Mouse (Mus musculus): ENCODE measurements around the gene Myo3b.
"Not testable (repeated sequence)": the region's sequence is repeated elsewhere in the genome, so short reads cannot be mapped to it uniquely, and the experiment has no call there.

Gene Myo3b

DNA sequence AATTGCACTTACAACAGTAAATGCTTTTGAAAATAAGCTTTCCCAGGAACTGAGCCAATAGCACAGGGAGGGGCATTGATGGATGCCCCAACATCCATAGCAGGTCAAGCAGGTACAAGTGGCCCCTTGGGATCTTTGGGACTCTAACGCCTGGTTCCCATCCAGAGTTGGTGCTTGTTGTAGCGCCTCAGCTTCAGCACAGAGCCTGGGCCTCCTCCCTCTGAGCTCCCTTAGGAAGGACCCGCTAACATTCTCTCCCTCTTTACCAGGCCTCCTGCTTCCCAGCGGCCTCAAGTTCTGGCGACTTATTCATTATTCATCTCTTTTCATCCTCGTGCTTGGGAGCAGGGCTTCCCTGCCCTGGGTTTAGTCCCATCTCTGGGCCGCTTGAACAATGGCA, at the start of gene Myo3b:
TSS of gene Myo3b (plus strand) at position 375 of the 400 bp plus-strand sequence.
- no peak for DNase-seq

DNA sequence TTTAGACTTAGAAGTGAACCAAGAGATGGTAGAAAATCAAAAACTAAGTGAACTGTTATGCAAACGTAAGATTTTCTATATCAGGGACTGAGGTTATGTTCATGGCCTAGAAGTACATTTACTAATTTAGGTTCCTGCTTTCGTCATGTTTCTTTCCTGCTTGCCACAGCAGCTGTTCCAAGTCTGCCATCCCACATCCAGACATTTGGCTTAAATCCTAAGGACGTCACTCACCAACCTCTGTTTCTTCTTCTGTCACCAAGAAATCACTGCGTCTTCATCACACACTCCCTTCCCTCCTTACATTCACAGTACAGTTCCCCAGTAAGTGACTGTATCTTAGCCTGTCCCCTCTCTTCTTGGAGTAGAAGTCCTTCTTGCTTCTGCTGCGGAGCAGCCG, 49.7 kb upstream of the Myo3b start:
- no peak for DNase-seq

DNA sequence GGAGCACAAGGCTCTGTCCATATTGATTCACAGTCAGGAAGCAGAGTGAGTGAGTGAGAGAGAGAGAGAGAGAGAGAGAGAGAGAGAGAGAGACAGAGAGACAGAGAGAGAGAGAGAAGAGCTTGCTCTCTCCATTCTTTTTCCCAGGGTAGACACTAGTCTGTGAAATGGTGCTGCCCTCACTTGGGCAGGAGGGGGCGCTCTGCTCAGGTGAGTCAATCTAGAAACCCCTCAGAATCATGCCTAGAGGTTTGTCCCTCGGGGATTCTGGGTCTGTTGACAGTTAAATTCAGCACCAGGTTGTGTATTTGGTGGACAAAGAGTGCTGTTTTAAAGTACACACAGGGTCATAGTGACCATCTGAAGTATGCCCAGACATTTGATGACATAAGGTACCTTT, 48.3 kb upstream of the Myo3b start:
- DNase-seq = no peak

DNA sequence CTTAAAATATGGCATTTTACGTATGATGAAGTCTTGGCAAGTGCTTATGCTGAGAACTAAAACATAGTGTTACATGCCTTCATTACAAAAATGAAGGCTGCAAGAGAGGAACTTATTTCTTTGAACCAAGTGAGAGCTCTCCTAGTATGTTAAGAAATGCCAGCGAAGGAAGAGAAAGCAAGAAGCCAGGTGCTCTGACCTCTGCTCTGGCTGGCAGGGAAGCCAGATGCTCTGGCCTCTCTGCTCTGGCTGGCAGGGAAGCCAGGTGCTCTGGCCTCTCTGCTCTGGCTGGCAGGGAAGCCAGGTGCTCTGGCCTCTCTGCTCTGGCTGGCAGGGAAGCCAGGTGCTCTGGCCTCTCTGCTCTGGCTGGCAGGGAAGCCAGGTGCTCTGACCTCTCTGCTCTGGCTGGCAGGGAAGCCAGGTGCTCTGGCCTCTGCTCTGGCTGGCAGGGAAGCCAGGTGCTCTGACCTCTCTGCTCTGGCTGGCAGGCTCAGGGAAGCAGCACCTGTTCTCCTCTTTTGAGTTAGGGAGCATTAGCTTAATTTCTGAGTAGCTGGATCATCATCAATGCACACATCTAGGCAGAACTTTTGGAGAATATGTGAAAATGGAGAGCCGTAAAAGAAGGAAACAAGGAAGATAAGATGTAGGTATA, 44.7 kb upstream of the Myo3b start:
- DNase-seq = not testable (repeated sequence)

DNA sequence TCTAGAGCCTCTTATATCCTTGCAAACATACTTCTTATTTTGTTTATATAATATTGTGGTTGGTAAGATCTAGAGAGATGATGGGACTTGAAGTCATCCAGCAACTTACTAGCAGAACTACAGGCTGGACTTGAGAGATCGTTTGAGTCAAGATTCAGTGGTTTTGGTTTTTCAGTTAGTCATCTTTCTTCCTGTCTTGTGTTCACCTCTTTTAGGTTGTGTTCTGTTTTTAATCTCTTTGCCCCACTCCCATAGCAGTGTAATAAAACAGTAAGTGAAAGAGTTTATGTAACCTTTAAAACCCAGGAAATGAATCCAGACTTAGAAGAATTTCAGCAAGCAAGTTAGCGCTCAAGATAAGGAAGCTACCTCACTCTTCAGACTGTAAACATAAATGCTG, 44.1 kb upstream of the Myo3b start:
- DNase-seq = no peak

DNA sequence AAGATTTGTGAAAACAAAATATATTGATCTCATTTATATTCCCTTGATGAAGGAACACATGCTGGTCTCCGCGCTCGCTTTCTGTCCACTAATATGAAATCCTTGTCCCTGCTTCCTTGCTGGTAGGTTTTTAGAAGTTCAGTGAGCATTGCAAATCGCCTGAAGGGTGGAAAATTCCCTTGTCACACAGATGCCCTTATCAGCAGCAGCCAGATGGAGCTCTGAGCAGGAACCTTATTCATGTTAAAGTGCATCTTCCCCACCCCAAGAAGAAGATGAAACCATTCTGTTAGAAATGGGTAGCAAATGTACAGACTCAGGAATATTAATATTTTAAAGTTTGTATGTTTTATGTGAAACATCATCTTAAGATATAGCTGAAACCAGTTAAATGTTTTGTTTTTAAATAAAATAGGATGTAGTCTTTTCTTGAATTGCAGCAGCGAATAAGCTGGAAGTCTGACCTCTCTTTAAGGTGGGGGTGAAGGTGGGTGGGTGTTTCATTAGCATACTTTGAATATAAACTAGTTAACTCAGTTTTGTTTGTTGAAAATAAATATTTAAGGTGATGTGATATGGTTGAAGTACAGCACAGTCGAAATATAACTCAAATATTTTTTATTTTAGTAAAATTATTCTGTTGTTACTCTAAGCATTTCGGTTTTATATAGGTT, 39.7 kb upstream of the Myo3b start:
- DNase-seq = no peak

DNA sequence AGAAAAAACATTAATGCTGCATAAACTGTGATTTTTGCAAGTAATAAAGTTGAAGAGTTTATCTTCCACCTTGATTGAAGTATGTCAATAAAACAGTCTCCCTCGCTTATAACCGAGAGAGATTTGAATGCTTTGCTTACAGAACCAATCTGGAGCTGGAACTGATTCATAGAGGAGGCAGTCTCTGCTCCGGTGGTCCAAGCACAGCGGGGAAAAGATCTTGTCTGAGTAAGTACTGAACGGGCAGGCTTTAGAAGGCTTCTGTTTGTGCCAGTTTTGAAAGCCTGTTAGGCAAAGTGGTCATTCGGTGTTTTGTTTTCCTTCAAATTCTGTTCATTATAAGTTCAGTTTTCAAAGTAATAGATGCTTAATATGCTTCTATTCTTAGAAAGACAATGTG, 38.6 kb upstream of the Myo3b start:
- no peak for DNase-seq

DNA sequence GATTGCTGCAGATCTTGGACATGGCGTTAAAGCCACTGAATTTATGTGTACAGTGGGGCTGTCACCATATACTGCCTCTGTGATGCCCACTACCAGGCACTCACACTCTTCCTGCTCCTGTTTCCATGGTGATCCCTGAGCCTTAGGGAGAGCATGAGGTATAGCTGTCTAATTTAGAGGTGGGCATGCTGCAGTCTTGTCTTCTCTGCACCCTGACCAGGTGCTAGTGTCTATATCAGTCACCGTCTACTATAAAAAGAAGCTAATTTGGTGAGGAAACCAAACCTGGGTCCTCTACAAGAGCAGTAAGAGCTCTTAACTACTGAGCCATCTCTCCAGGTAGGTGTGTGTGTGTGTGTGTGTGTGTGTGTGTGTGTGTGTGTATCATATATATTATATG, 32.4 kb upstream of the Myo3b start:
- DNase-seq = no peak

DNA sequence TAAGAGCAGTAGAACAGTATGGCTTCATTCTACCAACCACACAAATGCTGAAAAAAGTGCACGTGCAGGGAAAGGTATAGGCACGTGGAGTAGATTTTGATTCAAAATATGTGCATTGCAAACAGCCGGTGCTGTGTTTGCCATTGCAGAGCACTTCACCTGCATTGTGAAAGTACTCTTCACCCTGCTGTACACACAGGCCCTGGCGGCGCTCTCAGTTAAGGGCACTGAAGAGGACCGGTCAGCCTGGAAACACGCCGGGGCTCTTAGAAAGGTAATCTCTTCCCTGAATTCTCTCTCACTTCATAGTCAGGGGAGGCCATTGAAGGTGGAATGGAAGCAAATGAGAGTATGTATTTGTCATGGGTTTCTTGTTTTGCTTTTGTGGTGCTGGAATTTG, 26.0 kb upstream of the Myo3b start:
- DNase-seq = no peak

DNA sequence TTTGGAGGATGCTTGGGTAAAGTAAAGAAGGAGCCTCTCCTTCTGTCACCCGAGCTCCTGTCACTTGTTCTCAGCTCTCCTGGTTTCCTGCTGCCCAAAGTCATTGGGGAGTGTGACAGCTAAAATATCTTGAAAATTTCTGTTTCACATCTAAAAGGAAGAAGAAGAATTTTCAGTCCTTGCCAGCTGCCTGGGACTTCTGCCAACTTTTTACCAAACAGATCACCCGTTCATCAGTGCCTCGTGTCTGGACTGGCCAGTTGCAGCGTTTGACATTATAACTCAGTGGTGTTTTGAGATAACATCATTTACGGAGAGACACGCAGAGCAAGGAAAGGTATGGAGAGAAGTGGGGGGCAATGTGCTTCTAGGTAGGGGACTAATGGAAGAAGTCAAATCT, 20.7 kb upstream of the Myo3b start:
- DNase-seq = no peak

DNA sequence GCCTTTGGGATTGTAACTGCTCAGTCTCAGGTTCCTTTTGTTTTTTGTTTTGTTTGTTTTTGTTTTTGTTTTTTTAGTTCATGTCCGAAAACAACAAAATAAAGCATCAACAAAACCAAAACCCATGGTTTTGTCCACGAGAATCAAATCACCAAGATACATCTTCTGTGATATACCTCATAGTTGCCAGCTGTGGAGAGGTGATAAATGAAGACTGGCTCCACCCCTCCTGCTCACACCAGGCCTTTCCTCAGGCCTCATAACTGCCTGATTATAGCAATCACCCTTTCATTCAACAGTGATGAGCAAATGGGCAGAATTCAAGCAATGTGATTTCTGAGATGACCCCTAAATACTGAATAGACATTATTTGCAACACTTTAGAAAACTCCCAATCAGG, 14.5 kb upstream of the Myo3b start:
- no peak for DNase-seq

DNA sequence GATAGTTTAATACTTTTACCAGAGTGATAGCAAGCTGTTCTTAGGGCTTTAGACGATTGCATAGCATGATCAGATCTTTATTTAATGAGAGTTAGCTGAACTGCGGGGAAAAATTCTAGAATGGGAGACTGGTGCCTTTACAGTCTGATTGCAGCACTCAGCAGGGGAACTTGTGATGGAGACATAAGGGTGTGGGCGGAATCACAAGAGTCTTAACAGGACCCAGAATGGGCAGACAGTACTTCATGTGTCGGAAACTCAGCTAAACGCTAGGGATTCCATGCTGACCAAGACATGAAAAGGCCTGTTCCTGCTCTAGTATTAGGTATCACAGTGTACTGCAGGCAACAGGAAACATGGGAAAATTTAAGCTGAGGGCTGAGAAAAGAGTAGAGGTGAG, 13.2 kb upstream of the Myo3b start:
- DNase-seq = no peak

DNA sequence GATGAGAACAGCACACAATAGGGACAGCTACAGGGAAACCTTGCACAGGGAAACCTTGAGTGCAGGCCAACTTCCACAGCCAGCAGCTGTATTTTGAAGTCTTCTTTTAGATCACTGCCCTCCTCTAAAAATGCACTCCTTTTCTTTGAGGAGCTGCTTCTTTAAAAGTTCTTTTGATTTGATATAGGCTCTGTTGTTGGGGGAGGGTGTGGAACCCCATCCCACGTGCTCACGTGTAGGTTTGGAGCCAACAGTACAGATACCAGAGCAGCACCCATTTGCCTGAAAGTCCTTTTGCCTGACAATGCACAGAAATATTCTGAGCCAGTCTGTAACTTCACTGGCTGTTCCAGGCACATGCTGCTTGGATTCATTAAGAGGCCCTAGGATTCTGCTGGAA, 7.5 kb upstream of the Myo3b start:
- DNase-seq = no peak

DNA sequence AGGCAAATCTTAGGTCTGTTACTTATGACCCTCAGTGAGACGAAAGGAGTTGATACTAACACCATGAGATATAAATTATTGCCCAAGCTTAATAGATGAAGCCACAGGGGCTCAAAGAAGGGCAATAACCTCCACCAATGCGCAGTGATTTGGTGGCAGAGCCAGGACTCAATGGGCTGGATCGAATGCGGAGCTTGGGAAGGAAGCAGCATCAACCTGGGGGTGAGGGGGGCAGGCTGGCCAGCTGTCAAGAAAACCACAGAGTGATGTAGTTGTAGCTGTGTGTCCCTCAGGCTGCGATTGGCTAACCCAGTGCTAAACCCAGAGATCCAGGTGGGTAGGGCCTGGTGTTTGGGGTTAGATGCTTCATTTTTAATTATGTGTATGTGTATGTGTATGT, 4.0 kb upstream of the Myo3b start:
- DNase-seq = no peak

DNA sequence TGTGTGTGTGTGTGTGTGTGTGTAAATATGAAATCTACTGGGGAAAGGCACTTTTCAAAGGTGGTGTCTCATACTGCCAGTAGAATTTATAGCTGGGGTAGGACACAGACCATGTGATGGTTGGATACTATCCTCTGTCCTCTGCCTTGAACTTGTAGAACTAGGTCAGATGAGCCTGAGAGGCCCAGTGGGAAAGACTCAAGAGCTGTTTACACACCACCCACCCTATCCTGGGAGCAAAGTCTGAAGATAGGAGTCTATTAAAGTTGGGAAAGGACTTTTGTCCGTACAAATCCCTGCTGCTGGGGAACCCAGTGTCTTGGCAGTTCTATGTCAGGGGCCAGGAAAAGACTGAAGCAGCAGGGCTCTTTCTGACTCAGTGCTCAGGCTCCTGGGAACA, 3.6 kb upstream of the Myo3b start:
- no peak for DNase-seq

DNA sequence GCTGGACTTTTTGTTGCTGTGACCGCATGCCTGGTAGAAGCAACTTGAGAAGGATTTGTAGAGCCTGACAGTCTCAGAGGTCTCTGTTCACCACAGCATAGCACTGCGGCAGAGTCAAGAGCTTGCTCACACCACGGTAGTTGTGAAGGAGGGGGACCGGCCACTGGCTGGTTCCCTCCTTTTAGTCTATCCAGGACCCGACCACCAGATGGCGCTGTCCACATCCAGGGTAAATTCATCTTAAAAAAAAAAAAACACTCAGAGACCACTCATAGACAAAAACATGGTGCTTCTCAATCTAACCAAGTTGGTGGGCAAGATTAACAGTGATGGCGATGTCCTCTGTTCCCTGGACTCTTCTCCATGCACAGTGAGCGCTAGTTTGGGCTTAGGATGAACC, 1.7 kb upstream of the Myo3b start:
- no peak for DNase-seq

DNA sequence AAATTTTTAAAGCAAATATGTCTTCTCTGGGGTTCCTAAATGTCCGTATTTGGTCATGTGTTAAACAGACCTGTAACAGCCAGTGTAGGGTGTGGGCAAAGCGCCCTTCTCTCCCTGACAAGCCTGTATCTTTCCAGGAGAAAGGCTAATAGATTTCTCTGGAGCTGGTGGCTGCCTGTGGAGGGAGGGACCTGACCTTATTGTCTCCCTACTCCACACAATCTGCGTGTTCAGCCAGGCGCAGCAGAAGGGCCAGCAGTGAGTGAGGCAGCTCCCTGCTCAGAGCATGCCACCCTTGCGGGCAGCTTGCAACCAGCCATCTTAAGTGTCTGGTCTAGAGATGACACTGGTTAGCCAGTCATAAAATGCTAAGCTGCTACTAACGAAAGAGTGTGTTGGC, 5.5 kb downstream of the Myo3b start:
- DNase-seq = no peak

DNA sequence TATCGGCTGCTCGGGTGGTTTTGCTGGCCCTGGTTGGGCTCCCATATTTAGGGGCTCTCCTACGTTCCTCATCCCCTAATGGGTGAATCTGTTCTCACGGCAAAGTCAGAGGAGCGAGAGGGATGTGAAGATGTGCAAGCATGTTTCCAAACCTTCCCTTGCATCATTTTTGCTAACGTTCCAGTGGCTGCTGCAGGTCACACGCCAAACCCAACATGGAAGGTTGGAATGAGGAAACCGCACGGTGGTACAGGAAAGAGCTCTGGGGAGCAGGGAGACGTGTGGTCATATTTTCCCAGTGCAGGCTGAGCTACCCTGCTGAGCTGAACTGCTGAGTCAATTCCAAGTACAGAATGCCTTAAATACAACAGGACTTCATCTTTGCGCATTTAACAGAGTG, 8.9 kb downstream of the Myo3b start:
- no peak for DNase-seq

DNA sequence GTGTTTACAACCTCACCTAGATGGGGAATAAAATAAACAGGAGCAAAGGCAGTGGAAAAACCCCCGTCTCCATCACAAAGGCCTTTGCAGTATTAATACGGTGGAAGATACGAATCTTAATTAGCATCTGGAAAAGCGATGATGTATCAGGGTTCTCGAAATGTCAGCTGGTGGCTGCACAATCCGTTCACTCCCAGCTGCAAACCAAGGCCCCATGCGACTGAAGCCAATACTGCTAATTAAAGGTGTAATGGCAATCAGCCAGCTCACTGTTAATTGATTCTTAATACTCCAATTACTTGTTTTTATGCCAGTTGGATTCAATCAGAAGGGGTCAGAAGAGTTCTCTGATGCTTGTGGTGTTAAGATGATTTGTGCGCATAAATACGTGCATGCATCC, 14.9 kb downstream of the Myo3b start:
- DNase-seq = no peak

DNA sequence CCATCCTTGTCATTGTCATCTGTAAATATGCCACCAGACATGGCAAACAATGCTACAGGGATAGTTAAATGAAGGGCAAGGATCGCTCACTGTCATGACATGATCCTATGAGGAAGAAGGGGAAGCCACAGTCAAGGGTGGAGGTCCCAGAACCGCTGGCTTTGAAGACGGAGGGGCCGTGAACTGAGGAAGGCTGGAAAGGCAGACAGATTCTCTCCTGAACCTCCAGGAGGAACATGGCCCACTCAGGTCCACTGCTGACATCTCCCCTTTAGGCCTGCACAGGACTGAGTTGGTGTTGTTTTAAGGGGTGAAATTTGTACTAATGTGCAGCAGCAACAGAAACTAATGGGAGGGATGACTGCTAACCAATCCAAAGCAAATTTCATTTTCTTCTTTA, 19.3 kb downstream of the Myo3b start:
- no peak for DNase-seq

DNA sequence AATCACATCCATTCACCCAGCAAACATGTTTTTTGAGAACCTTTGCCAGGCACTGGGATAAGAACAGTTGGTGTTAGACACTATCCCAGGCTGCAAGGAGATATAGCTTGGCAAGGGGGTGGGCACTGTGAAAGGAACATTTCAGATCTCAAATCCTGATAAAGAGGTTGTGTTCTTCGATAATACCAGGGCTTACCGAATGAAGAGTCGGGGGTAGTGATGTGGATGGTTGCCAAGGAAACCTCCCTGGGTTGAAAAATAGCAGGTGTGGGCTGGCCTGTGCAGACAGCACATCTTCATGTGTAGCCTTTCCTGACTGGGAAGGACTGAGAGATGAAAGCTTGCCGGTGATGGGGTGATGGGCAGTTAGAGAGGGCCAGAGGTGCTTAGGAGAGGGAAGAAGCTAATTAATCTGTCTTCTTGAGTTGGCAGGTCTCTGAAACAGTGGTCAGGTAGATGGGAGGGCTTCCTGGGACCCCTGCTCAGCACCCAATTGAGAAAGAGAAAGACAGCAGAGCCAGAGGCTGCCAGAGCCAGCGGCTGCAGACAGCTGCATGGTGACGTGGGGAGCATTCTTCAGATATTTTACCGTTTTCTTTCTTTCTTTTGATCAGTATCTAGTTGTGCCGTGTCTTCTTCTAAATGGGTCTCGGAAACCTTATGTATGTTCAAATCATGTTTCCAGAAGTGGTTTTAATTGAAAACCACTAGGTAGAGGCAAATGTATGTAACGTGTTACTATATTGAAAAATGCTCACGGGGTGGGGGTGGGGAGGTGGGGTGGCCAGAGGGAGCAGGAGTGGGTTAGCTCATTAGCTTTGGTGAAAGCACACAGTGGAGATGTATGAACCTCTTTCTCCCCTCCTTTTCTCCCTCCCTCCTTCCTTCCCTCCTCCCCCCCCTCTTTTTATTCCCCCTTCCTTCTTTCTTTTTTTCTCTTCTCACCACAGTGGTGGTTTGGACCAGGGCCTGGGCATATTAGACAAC, 21.7 kb downstream of the Myo3b start:
- DNase-seq = no peak

DNA sequence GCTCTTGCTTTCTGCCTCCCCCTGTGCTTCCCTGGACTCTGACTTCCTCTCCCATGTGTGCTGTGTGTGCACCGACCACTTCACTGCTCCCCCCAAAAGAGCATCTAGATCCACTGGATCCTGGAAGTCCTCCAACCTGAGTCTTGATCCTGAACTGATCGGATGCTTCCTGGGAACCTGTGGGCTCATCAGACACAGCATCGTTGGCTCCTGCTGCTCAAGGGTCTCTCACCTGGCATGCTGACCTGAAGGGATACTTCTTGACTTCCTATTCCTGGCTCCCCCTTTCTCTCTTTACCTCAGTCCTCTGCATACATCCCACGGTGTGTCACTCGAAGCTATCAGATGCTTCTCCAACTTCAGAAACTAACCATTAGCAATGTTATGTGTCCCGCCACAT, 26.2 kb downstream of the Myo3b start:
- DNase-seq = no peak

DNA sequence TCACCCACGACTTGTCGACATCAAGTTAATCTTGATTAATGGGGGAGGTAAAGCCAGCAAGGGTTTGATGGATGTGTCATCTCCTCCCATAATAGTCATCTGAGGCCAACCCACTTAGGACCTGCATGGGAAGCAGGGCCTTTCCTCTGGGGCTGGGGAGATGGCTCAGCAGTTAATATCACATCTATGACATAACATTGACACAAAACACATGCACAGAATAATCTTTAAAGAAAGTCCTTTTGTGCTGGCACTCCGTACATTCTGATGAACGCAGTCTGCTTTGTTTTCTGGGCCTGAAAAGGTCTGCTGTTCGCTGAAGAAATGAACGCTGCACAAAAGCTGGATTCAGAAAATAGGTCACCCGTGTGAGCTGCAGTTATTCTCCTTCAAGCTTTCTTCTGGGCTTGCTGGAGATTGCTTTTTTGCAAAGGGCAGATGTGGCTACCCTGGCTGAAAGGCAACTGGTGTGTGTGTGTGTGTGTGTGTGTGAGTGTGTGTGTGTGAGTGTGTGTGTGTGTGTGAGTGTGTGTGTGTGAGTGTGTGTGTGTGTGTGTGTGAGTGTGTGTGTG, 26.9 kb downstream of the Myo3b start:
- DNase-seq = no peak
